Comparison of ENCODE assay signal across 29 mouse cellular contexts in the genomic region with DNA sequence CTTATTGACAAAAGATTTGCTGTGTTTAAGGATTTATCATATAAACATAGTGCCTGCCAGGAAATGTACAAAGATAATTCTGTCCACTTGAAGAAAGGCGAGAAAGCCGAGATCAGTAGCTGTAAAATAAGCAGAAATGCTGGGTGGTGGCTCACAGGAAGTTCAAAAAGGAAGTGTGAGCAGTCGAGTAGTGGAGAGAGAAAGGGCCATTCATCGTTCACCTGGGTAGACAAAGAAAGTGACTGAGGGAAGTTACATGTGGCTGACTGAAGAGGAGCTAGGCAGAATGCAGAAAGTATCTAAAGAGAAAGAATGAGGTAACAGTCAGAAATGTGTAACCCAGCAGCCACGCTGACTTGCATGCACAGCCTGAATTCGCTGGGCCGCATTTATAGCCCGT. TPM values are rescaled to one million over a fixed set of nuclear protein-coding genes. Genes with fewer than 3 reads are reported as not detected.
A peak's percentile ranks its signal among the peaks of the same experiment; 100 is the strongest.
DNase-seq lines count a peak whose midpoint lies in the region; ATAC-seq and TF ChIP-seq lines count a peak whose summit lies in the region.
"Had no signal": no experiment of that assay in that cellular context is flagged by ENCODE, and none has a peak within 500 bp of the region (broad histone marks: within the 10 kb centered on the region; RNA-seq: fewer than 3 reads in every experiment).

No protein-coding gene starts in this region.

- intact Hi-C loops in heart, postnatal 36 days (cut with DNase I) = no loop called here

- DNase-seq in spleen, postnatal 36 days (ENCODE audit: low spot score in 2 of 2) = peak; percentile 46 to 49
- DNase-seq in spleen, postnatal 4 days (ENCODE audit: low spot score in 2 of 2) = no peak
- no peak for DNase-seq in ES-E14 (ENCODE audit: low read depth, low spot score)
- peak; percentile 75 for DNase-seq in splenic B cell, adult 2 months (ENCODE audit: low read depth, low spot score)
- DNase-seq in right cerebral cortex, postnatal 14 days = no peak
- DNase-seq in heart, postnatal 36 days = no peak
- DNase-seq in right cerebral cortex, postnatal 10 days (ENCODE audit: low spot score in 2 of 2) = no peak
- DNase-seq: adrenal gland, postnatal 14 days; cerebellum, adult 11 months; cerebellum, adult 9-11 months; forebrain, postnatal 0 days; heart, postnatal 14 days; kidney, adult 9 months; kidney, postnatal 10 days; retina, postnatal 1 day; spleen, adult 18-20 months; thymus, postnatal 25 days had no signal

- ATAC-seq in granulocyte monocyte progenitor cell, adult 5-6 weeks (replicated peaks; ENCODE audit: poor library complexity, severe bottlenecking) = peak; percentile 75
- ATAC-seq: forebrain, postnatal 0 days; intestine, embryonic 16.5 days; midbrain, embryonic 13.5 days had no signal

- peaks cover 4 to 5% of the 10 kb centered on the region in 2 experiments; a peak in 3 of 4 replicates for H3K4me1 ChIP-seq in ES-E14 (ENCODE audit: control insufficient read depth in 2 of 2, insufficient read depth in 2 of 2, low read length in 2 of 2, poor library complexity in 1 of 2)
- H3K4me1 ChIP-seq: hindbrain, embryonic 12.5 days; limb, embryonic 13.5 days; lung, embryonic 15.5 days; midbrain, embryonic 13.5 days had no signal

- no peak overlapping the region for H3K4me3 ChIP-seq in ES-E14 (ENCODE audit: insufficient read depth in 1 of 2, low read depth in 1 of 2, low read length in 2 of 2, poor library complexity in 1 of 2, severe bottlenecking in 1 of 2)
- H3K4me3 ChIP-seq: erythroblast, embryonic 14.5 days; hindbrain, embryonic 12.5 days; limb, embryonic 13.5 days; lung, embryonic 15.5 days; midbrain, embryonic 13.5 days had no signal

- no peaks in the 10 kb centered on the region for H3K9me3 ChIP-seq in ES-E14 (ENCODE audit: control insufficient read depth, insufficient read depth, low read depth, low read length)
- H3K9me3 ChIP-seq: hindbrain, embryonic 12.5 days; limb, embryonic 13.5 days; lung, embryonic 15.5 days; midbrain, embryonic 13.5 days had no signal

- 0 out of 2 replicates have a peak overlapping the region, but pooled peaks have one; percentile 7 for H3K9ac ChIP-seq in ES-E14 (ENCODE audit: insufficient read depth, low read depth, low read length, poor library complexity, severe bottlenecking)
- H3K9ac ChIP-seq: forebrain, postnatal 0 days; hindbrain, embryonic 12.5 days; limb, embryonic 13.5 days; lung, embryonic 15.5 days; midbrain, embryonic 13.5 days had no signal

- no peaks in the 10 kb centered on the region for H3K27me3 ChIP-seq in splenic B cell, adult 2 months (ENCODE audit: control insufficient read depth, insufficient read depth, low read length, poor library complexity, severe bottlenecking)
- H3K27me3 ChIP-seq: hindbrain, embryonic 12.5 days; limb, embryonic 13.5 days; lung, embryonic 15.5 days; midbrain, embryonic 13.5 days had no signal

- H3K27ac ChIP-seq in ES-E14 (ENCODE audit: insufficient read depth, low read depth, low read length, poor library complexity, severe bottlenecking) = peak overlapping the region; percentile 28; the same call in 1 of the 2 replicates
- H3K27ac ChIP-seq: hindbrain, embryonic 12.5 days; limb, embryonic 13.5 days; lung, embryonic 15.5 days; midbrain, embryonic 13.5 days had no signal

- peaks cover 18% of the 10 kb centered on the region for H3K36me3 ChIP-seq in ES-E14 (ENCODE audit: control insufficient read depth, insufficient read depth, low read length, poor library complexity, severe bottlenecking)
- peaks cover 2% of the 10 kb centered on the region for H3K36me3 ChIP-seq in splenic B cell, adult 2 months (ENCODE audit: control insufficient read depth, insufficient read depth, low read length, poor library complexity, severe bottlenecking)

- in situ Hi-C loops in ES-E14 (cut with MboI; ENCODE audit: low sequenced_read_pairs in 2 of 2, unreplicated experiment in 2 of 2) = no loop called here

TF ChIP-seq in ES-E14, 5 proteins besides CTCF, POLR2A, EP300 and RAD21:
- TF ChIP-seq CHD2 (IDR thresholded peaks at IDR 0.05; ENCODE audit: low read depth, low read length) = no peak
- TF ChIP-seq MAFK (IDR thresholded peaks at IDR 0.05; ENCODE audit: insufficient read depth, low read depth, low read length) = no peak
- TF ChIP-seq ZNF384 (IDR thresholded peaks at IDR 0.05; ENCODE audit: low read depth, low read length) = no peak

RNA-seq across cellular contexts. Expression of a gene that starts 18.3 kb away (rescaled TPM):
- total RNA-seq in ES-E14 (2012; rRNA removed) = 17.1 and 18.5 TPM in 2 replicates
- 8.8 and 15.1 TPM in 2 replicates for total RNA-seq in granulocyte monocyte progenitor cell, adult 5-6 weeks (2014; fragmentation: Nextera tagmentation)
- total RNA-seq in granulocyte monocyte progenitor cell, adult 5-6 weeks (2017) = 21.8 and 29.6 TPM in 2 replicates
- 10 to 100 TPM; 13.7 to 16.7 TPM for total RNA-seq in heart, postnatal 36 days (2021)

RNA-seq across cellular contexts. Expression of a gene that starts 20.4 kb away (rescaled TPM):
- total RNA-seq in ES-E14 (2012; rRNA removed) = not detected in 2 replicates
- not detected in 2 replicates for total RNA-seq in granulocyte monocyte progenitor cell, adult 5-6 weeks (2014; fragmentation: Nextera tagmentation)
- total RNA-seq in granulocyte monocyte progenitor cell, adult 5-6 weeks (2017) = not detected in 2 replicates
- total RNA-seq in heart, postnatal 36 days (2021) = not detected
- total RNA-seq: adrenal gland, postnatal 14 days; gastrocnemius, adult 8-10 months; gastrocnemius, postnatal 4 days; heart, postnatal 14 days; megakaryocyte-erythroid progenitor cell, adult 5-6 weeks; monocyte, adult 5-6 weeks had no signal

RNA-seq across cellular contexts. Expression of a gene that starts 24.2 kb away (rescaled TPM):
- 1.9 and 3.8 TPM in 2 replicates for total RNA-seq in ES-E14 (2012; rRNA removed)
- total RNA-seq in granulocyte monocyte progenitor cell, adult 5-6 weeks (2014; fragmentation: Nextera tagmentation) = not detected in 2 replicates
- total RNA-seq in granulocyte monocyte progenitor cell, adult 5-6 weeks (2017) = not detected in 2 replicates
- not detected for total RNA-seq in heart, postnatal 36 days (2021)
- total RNA-seq: adrenal gland, postnatal 14 days; forebrain, postnatal 0 days; gastrocnemius, adult 8-10 months; gastrocnemius, postnatal 4 days; heart, postnatal 14 days; left cerebral cortex, postnatal 36 days; megakaryocyte-erythroid progenitor cell, adult 5-6 weeks; monocyte, adult 5-6 weeks had no signal

RNA-seq across cellular contexts. Expression of a gene that starts 27.5 kb away (rescaled TPM):
- 5.6 and 11.3 TPM in 2 replicates for total RNA-seq in ES-E14 (2012; rRNA removed)
- total RNA-seq in granulocyte monocyte progenitor cell, adult 5-6 weeks (2014; fragmentation: Nextera tagmentation) = not detected in 2 replicates
- total RNA-seq in granulocyte monocyte progenitor cell, adult 5-6 weeks (2017) = 0.56 TPM in 1 of 2 replicates, not detected in the other
- total RNA-seq in heart, postnatal 36 days (2021) = not detected
- total RNA-seq: adrenal gland, postnatal 14 days; gastrocnemius, adult 8-10 months; gastrocnemius, postnatal 4 days; heart, postnatal 14 days; left cerebral cortex, postnatal 36 days; megakaryocyte-erythroid progenitor cell, adult 5-6 weeks; monocyte, adult 5-6 weeks had no signal

Comparison
In these comparisons a context has a peak if more than half of its experiments do, and no peak if none do; other contexts are left out.
1. DNase-seq: peak in spleen, postnatal 36 days (2 of 2) and splenic B cell, adult 2 months (single experiment); none in spleen, postnatal 4 days (0 of 2), ES-E14 (single experiment), right cerebral cortex, postnatal 14 days (single experiment), heart, postnatal 36 days (0 of 2) and right cerebral cortex, postnatal 10 days (0 of 2).